Mouse (Mus musculus): Measurements from ENCODE around the gene Coq10b. TPM values are rescaled to one million over a fixed set of nuclear protein-coding genes. Genes with fewer than 3 reads are reported as not detected.
"Not testable (repeated sequence)": the region's sequence is repeated elsewhere in the genome, so short reads cannot be mapped to it uniquely, and the experiment has no call there.

The Coq10b gene
- total RNA-seq, 2 experiments from 2014 or later = 7.7 to 22.8 TPM

GRCm38 (mm10) chr1:55055322-55056115 is 2.9 kb downstream of the Coq10b start:
- DNase-seq = no peak

- not testable (repeated sequence) for DNase-seq
Observed at GRCm38 (mm10) chr1:55058383-55058782, 5.8 kb downstream of the Coq10b start.

DNA sequence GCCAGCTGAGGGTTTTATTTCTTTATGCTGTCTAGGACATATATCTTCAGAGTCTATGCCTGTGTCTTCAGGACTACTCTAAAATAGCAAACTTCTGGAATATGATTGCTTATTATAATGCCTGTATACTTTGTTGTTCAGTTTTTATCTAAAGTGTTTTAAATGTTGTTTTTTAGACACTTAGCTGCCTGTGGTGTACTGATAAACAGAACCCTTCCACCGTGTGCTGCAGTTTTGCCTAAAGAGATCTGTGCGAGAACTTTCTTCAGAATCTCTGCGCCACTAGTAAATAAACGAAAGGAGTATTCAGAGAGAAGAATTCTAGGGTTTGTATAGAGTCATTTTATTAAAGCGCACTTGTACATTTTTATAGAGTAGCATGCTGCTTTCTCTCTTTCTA is 8.5 kb downstream of the Coq10b start:
- no peak for DNase-seq

- no peak for DNase-seq
Observed at GRCm38 (mm10) chr1:55061772-55062171, 9.2 kb downstream of the Coq10b start.

DNA sequence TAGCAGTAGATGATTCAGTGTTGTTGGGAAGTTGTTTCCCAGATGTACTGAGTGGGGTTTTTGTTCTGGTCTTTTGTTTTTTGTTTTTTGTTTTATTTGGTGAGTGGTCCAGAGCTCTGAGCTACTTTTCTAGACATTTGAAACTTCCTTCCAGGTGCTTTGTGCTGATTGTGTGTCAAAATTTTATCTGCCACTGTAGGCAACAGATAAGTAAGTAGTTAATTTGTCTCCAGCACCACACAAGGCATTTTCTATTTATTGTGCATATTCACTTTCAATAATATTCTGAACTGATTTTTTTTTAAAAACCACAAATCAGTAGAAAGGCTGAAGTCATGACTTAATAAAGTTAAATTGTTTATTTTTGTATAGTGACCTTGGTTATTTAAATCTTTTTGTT is 19.8 kb downstream of the Coq10b start:
- DNase-seq = not testable (repeated sequence)

DNA sequence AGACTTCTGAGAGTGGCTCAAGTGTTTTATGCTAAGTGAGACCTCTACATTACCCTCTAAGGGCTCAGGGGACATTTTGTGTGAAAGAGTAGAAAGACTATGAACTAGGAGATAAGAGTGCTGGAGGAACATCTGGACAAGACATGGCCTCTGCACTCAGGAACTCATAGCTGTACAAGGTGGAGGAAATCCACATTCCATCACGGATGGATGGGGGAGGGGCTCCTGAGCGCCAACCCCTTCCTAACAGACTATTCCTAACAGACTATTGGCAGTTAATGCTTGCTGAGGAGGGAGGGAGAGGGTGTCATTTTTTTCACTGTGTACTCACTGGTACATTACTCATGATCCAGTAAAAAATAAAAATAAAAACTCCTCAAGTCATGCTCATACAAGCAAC is 22.2 kb downstream of the Coq10b start:
- DNase-seq = no peak

GRCm38 (mm10) chr1:55075652-55076394 is 23.3 kb downstream of the Coq10b start:
- DNase-seq = no peak

DNA sequence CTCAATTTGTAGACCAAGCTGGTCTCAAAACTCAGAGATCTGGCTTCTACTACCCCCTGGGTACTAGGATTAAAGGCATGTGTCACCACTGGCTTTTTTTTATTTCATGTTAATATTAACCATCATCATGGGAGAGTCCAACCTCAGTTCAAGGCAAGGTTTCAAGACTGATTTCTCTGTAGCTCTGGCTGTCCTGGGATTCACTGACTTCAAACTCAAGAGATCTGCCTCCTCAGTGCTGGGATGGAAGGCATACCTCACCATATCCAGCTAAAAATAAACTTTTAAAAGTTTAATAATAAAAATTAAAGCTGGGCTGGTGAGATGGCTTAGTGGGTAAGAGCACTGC is 23.8 kb downstream of the Coq10b start:
- no peak for DNase-seq

- no peak for DNase-seq
Observed at GRCm38 (mm10) chr1:55076849-55077516, 24.4 kb downstream of the Coq10b start.

GRCm38 (mm10) chr1:55079677-55080076 is 27.1 kb downstream of the Coq10b start:
- no peak for DNase-seq

DNA sequence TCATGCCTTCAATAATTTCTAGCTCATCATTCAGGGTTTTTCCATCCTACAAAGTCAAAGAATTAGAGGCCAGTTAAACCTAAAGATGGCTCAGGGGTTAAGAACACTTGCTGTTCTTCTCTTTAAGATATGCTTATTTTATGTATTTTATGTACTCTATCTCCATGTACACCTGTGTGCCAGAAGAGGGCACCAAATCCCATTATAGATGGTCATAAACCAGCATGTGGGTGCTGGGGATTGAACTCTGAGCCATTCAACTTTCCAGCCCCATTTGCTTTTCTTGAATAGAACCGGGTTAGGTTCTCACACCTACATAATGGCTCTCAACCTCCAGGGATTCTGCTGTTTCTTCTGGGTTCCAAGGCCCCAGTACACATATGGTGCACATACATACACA is 29.5 kb downstream of the Coq10b start:
- no peak for DNase-seq

GRCm38 (mm10) chr1:55085781-55086366 is 33.3 kb downstream of the Coq10b start:
- DNase-seq = no peak

DNA sequence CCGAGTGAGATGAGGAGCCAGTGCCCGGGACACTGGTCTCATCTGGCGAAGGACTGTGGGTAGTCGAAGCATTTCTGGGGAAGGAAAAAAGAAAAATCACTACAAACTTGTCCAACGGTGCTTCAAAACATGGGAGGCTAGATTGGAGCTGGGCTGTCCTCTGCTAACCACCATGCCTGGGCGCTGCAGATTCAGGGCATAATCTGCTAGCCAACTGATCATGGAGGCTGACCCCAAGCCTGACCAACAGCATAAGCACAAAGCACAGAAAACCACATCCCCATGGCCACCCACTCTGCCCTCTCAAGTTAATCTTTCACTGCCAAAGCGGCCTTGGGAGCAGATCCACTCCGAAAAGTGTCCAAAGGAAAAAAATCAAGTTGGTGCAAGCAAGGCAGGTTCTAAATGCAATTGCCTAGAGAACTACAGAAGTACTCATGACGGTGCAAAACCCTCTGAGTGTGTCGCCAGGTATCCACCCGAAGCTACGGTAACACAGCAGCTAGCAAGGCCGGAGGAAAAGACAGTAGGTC is 34.4 kb downstream of the Coq10b start:
- DNase-seq = no peak

GRCm38 (mm10) chr1:55087401-55087904 is 34.9 kb downstream of the Coq10b start:
- DNase-seq = no peak

DNA sequence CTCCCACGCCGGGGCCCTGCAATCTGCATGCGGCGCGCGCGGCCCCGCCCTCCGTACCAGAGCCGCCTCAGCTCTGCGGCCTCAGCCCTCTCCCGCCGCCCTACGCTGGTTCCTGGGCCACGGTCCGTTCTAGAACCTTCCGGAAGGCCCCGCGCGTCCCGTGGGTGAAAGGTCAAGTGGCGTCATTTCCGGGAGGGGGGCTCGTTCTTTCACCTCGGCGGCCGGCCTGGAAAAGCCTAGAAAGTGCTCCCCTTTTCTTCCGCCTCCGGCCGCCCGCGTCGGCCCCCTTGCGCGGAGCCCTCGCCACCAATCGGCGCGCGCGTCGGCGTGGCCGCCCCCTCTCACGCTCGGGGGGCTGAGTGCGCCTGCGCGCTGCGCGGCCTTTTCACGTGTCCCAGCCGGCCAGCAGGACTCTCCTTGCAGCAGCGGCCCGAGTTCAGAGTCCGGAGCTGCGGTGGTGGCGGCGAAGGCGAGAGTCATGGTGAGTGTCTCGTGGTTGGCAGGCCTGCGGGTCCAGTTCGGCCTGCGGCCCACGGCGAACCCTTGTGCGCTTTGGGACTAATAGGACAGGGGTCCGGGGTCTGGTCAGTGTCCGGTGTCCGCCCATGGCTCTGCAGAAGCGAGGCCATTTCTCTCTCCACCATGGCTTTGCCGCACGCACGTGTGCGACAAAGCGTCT is 35.5 kb downstream of the Coq10b start, which contains the start of the genes Hspe1 and Hspd1:
Gene Hspe1 (plus strand): TSS at position 201 of the 679 bp plus-strand sequence.
Gene Hspd1 (minus strand): TSS at position 312 of the 679 bp plus-strand sequence.
- DNase-seq = peak; percentile 98

DNA sequence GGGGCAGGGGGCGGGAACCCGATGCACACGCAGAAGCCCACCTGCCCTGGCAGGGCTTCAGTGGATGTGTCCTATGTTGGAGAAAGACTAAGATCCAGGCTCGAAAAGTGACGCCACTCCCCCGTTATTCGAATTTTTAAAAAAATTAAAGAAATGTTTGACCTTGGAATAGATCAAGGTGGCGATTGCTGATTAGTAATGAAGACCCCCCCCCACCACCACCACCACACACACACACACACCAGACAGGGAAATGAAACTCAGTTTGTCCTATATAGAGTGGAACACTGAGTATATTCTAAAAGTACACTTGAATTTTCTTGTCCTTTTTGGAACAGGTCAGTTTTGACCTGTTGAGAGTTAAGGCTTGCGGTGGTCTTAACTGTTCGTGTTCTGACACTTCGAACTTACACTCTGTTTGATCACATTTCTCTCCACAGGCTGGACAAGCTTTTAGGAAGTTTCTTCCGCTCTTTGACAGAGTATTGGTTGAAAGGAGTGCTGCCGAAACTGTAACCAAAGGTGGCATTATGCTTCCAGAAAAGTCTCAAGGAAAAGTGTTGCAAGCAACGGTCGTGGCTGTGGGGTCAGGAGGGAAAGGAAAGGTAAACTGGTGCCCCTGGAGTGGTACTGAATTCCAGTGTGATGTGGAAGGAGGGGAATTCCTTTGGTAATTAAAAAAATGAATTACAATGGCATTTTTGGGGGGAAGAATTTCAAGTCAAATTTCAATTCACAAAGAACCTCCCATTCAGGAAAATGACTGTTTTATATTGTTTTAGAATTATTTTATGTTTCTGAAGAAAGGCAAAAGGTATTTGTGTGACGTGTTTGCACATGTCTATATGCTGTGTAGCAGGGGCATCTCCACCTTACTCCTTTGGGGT is 36.3 kb downstream of the Coq10b start:
- DNase-seq = no peak

GRCm38 (mm10) chr1:55089498-55090064 is 37.0 kb downstream of the Coq10b start:
- no peak for DNase-seq

- DNase-seq = peak; percentile 19
Observed at GRCm38 (mm10) chr1:55092056-55092455, 39.5 kb downstream of the Coq10b start.

DNA sequence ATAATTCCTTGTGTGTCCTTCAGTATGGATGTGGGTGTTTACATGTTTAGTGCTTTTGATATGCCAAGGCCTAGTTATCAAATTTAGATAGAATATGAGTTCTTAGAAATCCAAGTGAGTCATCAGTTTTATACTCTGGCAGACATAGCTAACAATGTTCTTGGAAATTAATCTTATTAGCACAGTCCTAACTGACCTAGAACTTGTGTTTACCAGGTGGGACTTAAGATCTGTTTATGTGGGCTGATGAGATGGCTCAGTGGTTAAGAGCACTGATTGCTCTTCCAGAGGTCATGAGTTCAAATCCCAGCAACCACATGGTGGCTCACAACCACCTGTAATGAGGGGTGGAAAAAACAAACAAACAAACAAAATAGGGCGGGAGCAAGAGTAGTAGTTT is 39.9 kb downstream of the Coq10b start:
- no peak for DNase-seq
